Mouse (Mus musculus) MEL (cell line): ENCODE measurements around the gene Ruvbl2. TPM values are rescaled to one million over a fixed set of nuclear protein-coding genes. Genes with fewer than 3 reads are reported as not detected.
"Not testable (repeated sequence)": the region's sequence is repeated elsewhere in the genome, so short reads cannot be mapped to it uniquely, and the experiment has no call there.

Experiments
- DNase-seq: peaks from one replicate; pipeline ENCODE4 v3.0.0; 2011; ENCODE audit warnings: low read depth, low spot score
- H3K27ac ChIP-seq: 2 replicates; pipeline ENCODE4 v1.5.1; 2012; ENCODE audit warnings: low read depth, mild to moderate bottlenecking, control low read depth, low read length, moderate library complexity; ENCODE audit not compliant: control insufficient read depth
- H3K27me3 ChIP-seq, 2 experiments: fragments of 150-350 bp in 1 of 2; sonication (generic) in 1 of 2; 2 replicates each; pipeline ENCODE4 v1.6.1; 2012; ENCODE audit warnings: low read length in 2 of 2, mild to moderate bottlenecking in 2 of 2, improper control_type of control experiment in 1 of 2, moderate library complexity in 1 of 2; ENCODE audit not compliant: insufficient read depth in 2 of 2, control insufficient read depth in 1 of 2
- H3K36me3 ChIP-seq, 2 experiments: 2 replicates each; pipeline ENCODE4 v1.6.1; 2012 to 2014; ENCODE audit warnings: low read length in 2 of 2, improper control_type of control experiment in 1 of 2, inconsistent platforms in 1 of 2, mild to moderate bottlenecking in 1 of 2; ENCODE audit not compliant: insufficient read depth in 2 of 2, control insufficient read depth in 1 of 2
- H3K4me1 ChIP-seq, 2 experiments: fragments of 150-350 bp in 1 of 2; sonication (generic) in 1 of 2; 2 replicates each; pipeline ENCODE4 v1.6.1; 2012; ENCODE audit warnings: low read length in 2 of 2, improper control_type of control experiment in 1 of 2, mild to moderate bottlenecking in 1 of 2; ENCODE audit not compliant: insufficient read depth in 2 of 2, control insufficient read depth in 1 of 2
- H3K4me3 ChIP-seq, 2 experiments: fragments of 150-350 bp in 1 of 2; sonication (generic) in 1 of 2; 2 replicates each; pipeline ENCODE4 v1.5.1; 2012; ENCODE audit warnings: low read depth in 2 of 2, low read length in 2 of 2, mild to moderate bottlenecking in 2 of 2, moderate library complexity in 2 of 2, control low read depth in 1 of 2, improper control_type of control experiment in 1 of 2; ENCODE audit not compliant: control insufficient read depth in 1 of 2, insufficient read depth in 1 of 2
- H3K79me2 ChIP-seq: 2 replicates; pipeline ENCODE4 v1.6.1; 2012; ENCODE audit warnings: mild to moderate bottlenecking, low read length, moderate library complexity; ENCODE audit not compliant: control insufficient read depth, poor library complexity, insufficient read depth
- H3K9ac ChIP-seq: 2 replicates; pipeline ENCODE4 v1.6.1; 2012; ENCODE audit warnings: low read depth, mild to moderate bottlenecking, control low read depth, low read length, moderate library complexity; ENCODE audit not compliant: control insufficient read depth, poor library complexity, severe bottlenecking
- H3K9me3 ChIP-seq: fragments of 150-350 bp; sonication (generic); replicated peaks from 2 replicates; pipeline ENCODE4 v1.6.1; 2012; ENCODE audit warnings: mild to moderate bottlenecking, low read length, improper control_type of control experiment, moderate library complexity; ENCODE audit not compliant: insufficient read depth
- CTCF ChIP-seq, 3 experiments: IDR thresholded peaks in 2 of 3; conservative IDR thresholded peaks in 1 of 3; 2 replicates each; pipeline ENCODE4 v1.5.1; 2011 to 2012; ENCODE audit warnings: low read length in 3 of 3, low read depth in 2 of 3, mild to moderate bottlenecking in 2 of 3, improper control_type of control experiment in 1 of 3, inconsistent platforms in 1 of 3, mixed read lengths in 1 of 3, moderate library complexity in 1 of 3; ENCODE audit not compliant: control insufficient read depth in 1 of 3, insufficient read depth in 1 of 3, poor library complexity in 1 of 3, severe bottlenecking in 1 of 3
- EP300 ChIP-seq, 2 experiments: IDR thresholded peaks; 2 replicates each; pipeline ENCODE4 v1.6.1; 2011; ENCODE audit warnings: improper control_type of control experiment in 2 of 2, low read length in 2 of 2, low read depth in 1 of 2, mild to moderate bottlenecking in 1 of 2
- GABPA ChIP-seq: IDR thresholded peaks from 2 replicates; pipeline ENCODE4 v1.6.1; 2012; ENCODE audit warnings: low read depth, mild to moderate bottlenecking, inconsistent platforms, low read length, improper control_type of control experiment, moderate library complexity
- GATA1 ChIP-seq: IDR thresholded peaks from 2 replicates; pipeline ENCODE4 v1.6.1; 2011; ENCODE audit warnings: low read depth, low read length, improper control_type of control experiment
- KAT2A ChIP-seq: conservative IDR thresholded peaks from 2 replicates; pipeline ENCODE4 v1.6.1; 2012; ENCODE audit warnings: low read depth, low read length, improper control_type of control experiment, inconsistent platforms
- MAZ ChIP-seq: IDR thresholded peaks from 2 replicates; pipeline ENCODE4 v1.6.1; 2012; ENCODE audit warnings: low read depth, mild to moderate bottlenecking, inconsistent platforms, low read length, improper control_type of control experiment
- MYC ChIP-seq: IDR thresholded peaks from 2 replicates; pipeline ENCODE4 v1.6.1; 2011; ENCODE audit warnings: low read depth, mild to moderate bottlenecking, low read length, improper control_type of control experiment, moderate library complexity
- NELFE ChIP-seq: IDR thresholded peaks from 2 replicates; pipeline ENCODE4 v1.6.1; 2011; ENCODE audit warnings: low read depth, low read length, improper control_type of control experiment
- NRF1 ChIP-seq: IDR thresholded peaks from 2 replicates; pipeline ENCODE4 v1.6.1; 2014; ENCODE audit warnings: low read depth, mild to moderate bottlenecking, inconsistent platforms, low read length, improper control_type of control experiment, moderate library complexity; ENCODE audit not compliant: poor library complexity, insufficient read depth, severe bottlenecking
- POLR2AphosphoS2 ChIP-seq: IDR thresholded peaks from 2 replicates; pipeline ENCODE4 v1.6.1; 2011; ENCODE audit warnings: low read length, improper control_type of control experiment
- POLR2AphosphoS5 ChIP-seq: IDR thresholded peaks from 2 replicates; pipeline ENCODE4 v1.6.1; 2012; ENCODE audit warnings: low read depth, borderline replicate concordance, mild to moderate bottlenecking, inconsistent platforms, low read length, moderate library complexity, mixed read lengths
- SIN3A ChIP-seq: IDR thresholded peaks from 2 replicates; pipeline ENCODE4 v1.6.1; 2012; ENCODE audit warnings: low read length, improper control_type of control experiment, inconsistent platforms
- TAL1 ChIP-seq: IDR thresholded peaks from 2 replicates; pipeline ENCODE4 v1.6.1; 2012; ENCODE audit warnings: mild to moderate bottlenecking, inconsistent platforms, low read length, moderate library complexity, mixed read lengths
- TBP ChIP-seq: IDR thresholded peaks from 2 replicates; pipeline ENCODE4 v1.8.0; 2011; ENCODE audit warnings: low read depth, low read length, improper control_type of control experiment
- TCF12 ChIP-seq: IDR thresholded peaks from 2 replicates; pipeline ENCODE4 v1.6.1; 2014; ENCODE audit warnings: low read depth, mild to moderate bottlenecking, inconsistent platforms, low read length, improper control_type of control experiment, moderate library complexity
- USF2 ChIP-seq, 2 experiments: IDR thresholded peaks; 2 replicates each; pipeline ENCODE4 v1.6.1; 2011 to 2012; ENCODE audit warnings: improper control_type of control experiment in 2 of 2, low read length in 2 of 2, borderline replicate concordance in 1 of 2, inconsistent platforms in 1 of 2, low read depth in 1 of 2, mild to moderate bottlenecking in 1 of 2; ENCODE audit not compliant: insufficient read depth in 1 of 2
- ZC3H11A ChIP-seq: IDR thresholded peaks from 2 replicates; pipeline ENCODE4 v1.6.1; 2012; ENCODE audit warnings: low read depth, mild to moderate bottlenecking, inconsistent platforms, low read length, improper control_type of control experiment
- ZKSCAN1 ChIP-seq: IDR thresholded peaks from 2 replicates; pipeline ENCODE4 v1.6.1; 2012; ENCODE audit warnings: low read depth, mild to moderate bottlenecking, inconsistent platforms, low read length, improper control_type of control experiment, moderate library complexity
- ZMIZ1 ChIP-seq: IDR thresholded peaks from 2 replicates; pipeline ENCODE4 v1.6.1; 2012; ENCODE audit warnings: low read depth, mild to moderate bottlenecking, inconsistent platforms, low read length, improper control_type of control experiment, moderate library complexity
- polyA plus RNA-seq, 2 experiments: library from polyadenylated mRNA; stranded (reverse) in 1 of 2; unstranded in 1 of 2; fragments of >175 nt in 1 of 2; fragments of >200 nt in 1 of 2; gene quantifications; 2 replicates each; pipeline versions ENCODE4 v1.2.1 to v1.2.4; 2012; ENCODE audit warnings: low replicate concordance in 2 of 2, low read depth in 1 of 2; ENCODE audit not compliant: insufficient read length in 2 of 2, insufficient read depth in 1 of 2, missing spikeins in 1 of 2
- total RNA-seq: library from RNA; depleted of rRNA; stranded (reverse); fragments of 300-350 nt; gene quantifications from 2 replicates; pipeline ENCODE4 v1.2.3, GENCODE M21; 2012

Gene Ruvbl2
- total and polyA plus RNA-seq, 3 experiments: 434 to 758 TPM; not detected in 1

DNA sequence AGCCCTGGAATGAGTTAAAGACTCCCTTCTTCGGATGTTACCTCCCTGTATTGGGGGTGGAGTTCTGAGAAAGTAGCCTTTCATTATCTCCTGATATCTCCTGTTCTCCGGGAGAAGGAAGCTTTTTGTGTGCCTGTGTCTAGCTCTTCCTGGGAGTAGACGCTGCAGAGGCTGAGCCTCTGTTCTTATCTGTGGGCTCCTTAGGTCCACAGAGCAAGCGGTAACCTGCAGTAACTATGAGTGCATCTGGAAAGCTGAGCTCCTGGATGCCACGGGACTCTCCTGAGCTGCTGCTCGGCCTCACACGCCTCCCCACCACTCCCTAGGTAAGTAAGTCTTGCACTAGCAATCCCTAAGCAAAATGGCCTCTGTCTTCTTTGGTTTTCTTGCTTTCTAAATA is 48.3 kb upstream of the Ruvbl2 start:
- Histone ChIP-seq H3K4me3 (no peak overlapping the region), H3K27me3 (no peaks in the 10 kb centered on the region), H3K9me3 (no peaks in the 10 kb centered on the region), H3K36me3 (peaks cover 0 to 32% of the 10 kb centered on the region in 2 experiments; a peak in 2 of 4 replicates), H3K79me2 (no peaks in the 10 kb centered on the region), H3K9ac (peak overlapping the region; percentile 2; the same call in 1 of the 2 replicates), H3K4me1 (peaks cover 9 to 40% of the 10 kb centered on the region in 2 experiments), H3K27ac (no peak overlapping the region)
- TF ChIP-seq MYC: no peak
- TF ChIP-seq ZKSCAN1: no peak
- TF ChIP-seq NRF1: no peak
- peak; percentile 58; the same call in 1 of the 2 replicates for TF ChIP-seq GATA1
- TF ChIP-seq POLR2AphosphoS5: no peak
- no peak for TF ChIP-seq ZMIZ1
- no peak for TF ChIP-seq POLR2AphosphoS2
- TF ChIP-seq GABPA: no peak
- TF ChIP-seq CTCF (IDR thresholded peaks at IDR 0.05 in 2 of 3, conservative IDR thresholded peaks at IDR 0.05 in 1 of 3; ENCODE audit: control insufficient read depth in 1 of 3, insufficient read depth in 1 of 3, low read depth in 2 of 3, low read length in 3 of 3, poor library complexity in 1 of 3, severe bottlenecking in 1 of 3): no peak
- no peak for TF ChIP-seq USF2 (IDR thresholded peaks at IDR 0.05; ENCODE audit: borderline replicate concordance in 1 of 2, insufficient read depth in 1 of 2, low read depth in 1 of 2, low read length in 2 of 2)
- no peak for TF ChIP-seq ZC3H11A
- TF ChIP-seq KAT2A: no peak
- no peak for TF ChIP-seq MAZ
- TF ChIP-seq TCF12: no peak
- peak; percentile 21; the same call in 1 of the 2 replicates for TF ChIP-seq TAL1
- TF ChIP-seq EP300 (IDR thresholded peaks at IDR 0.05; ENCODE audit: low read depth in 1 of 2, low read length in 2 of 2): 0 out of 4 replicates have a peak, but pooled peaks of 1 of the 2 experiments have one; percentile 12
- peak; percentile 15; the same call in 1 of the 2 replicates for TF ChIP-seq SIN3A
- TF ChIP-seq NELFE: no peak
- DNase-seq: peak; percentile 56

DNA sequence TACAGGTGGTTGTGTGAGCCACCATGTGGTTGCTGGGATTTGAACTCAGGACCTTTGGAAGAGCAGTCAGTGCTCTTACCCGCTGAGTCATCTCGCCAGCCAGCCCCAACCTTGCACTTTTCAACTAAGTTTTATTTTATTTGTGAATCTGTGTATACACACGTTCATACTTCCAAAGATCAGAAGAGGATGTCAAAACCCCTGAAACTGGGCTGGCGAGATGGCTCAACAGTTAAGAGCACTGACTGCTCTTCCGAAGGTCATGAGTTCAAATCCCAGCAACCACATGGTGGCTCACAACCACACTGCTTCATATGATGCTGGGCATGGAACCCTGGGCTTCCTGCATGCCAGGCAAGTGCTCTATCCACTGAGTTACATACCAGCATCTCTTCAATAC is 47.1 kb upstream of the Ruvbl2 start:
- not testable (repeated sequence) for H3K27ac ChIP-seq, H3K79me2 ChIP-seq, H3K27me3 ChIP-seq, H3K9me3 ChIP-seq, H3K9ac ChIP-seq, H3K4me3 ChIP-seq, DNase-seq
- peak; percentile 78 for TF ChIP-seq TBP
- Histone ChIP-seq H3K36me3 (peaks cover 0 to 26% of the 10 kb centered on the region in 2 experiments; a peak in 2 of 4 replicates), H3K4me1 (peaks cover 4 to 31% of the 10 kb centered on the region in 2 experiments)
